Mouse (Mus musculus) testis, adult 2 months (tissue): ENCODE results near the gene Reep1. TPM values are rescaled to one million over a fixed set of nuclear protein-coding genes. Genes with fewer than 3 reads are reported as not detected.

Source experiments
- H3K27ac ChIP-seq: fragments of 200-500 bp; 2 replicates; pipeline ENCODE4 v1.5.1; 2012; ENCODE audit warnings: low read depth, low read length; ENCODE audit not compliant: control insufficient read depth, insufficient read depth
- H3K27me3 ChIP-seq: fragments of 200-500 bp; 2 replicates; pipeline ENCODE4 v1.6.1; 2012; ENCODE audit warnings: mild to moderate bottlenecking, low read length, moderate library complexity; ENCODE audit not compliant: control insufficient read depth, insufficient read depth
- H3K36me3 ChIP-seq: fragments of 200-500 bp; 2 replicates; pipeline ENCODE4 v1.6.1; 2012; ENCODE audit warnings: mild to moderate bottlenecking, low read length; ENCODE audit not compliant: control insufficient read depth, insufficient read depth
- H3K4me1 ChIP-seq: fragments of 200-500 bp; 2 replicates; pipeline ENCODE4 v1.6.1; 2012; ENCODE audit warnings: low read length; ENCODE audit not compliant: control insufficient read depth, insufficient read depth
- H3K4me3 ChIP-seq: fragments of 200-500 bp; 2 replicates; pipeline ENCODE4 v1.5.1; 2012; ENCODE audit warnings: low read depth, mild to moderate bottlenecking, low read length, moderate library complexity, mixed read lengths; ENCODE audit not compliant: control insufficient read depth
- CTCF ChIP-seq: fragments of 200-500 bp; IDR thresholded peaks from 2 replicates; pipeline ENCODE4 v1.5.1; 2012; ENCODE audit warnings: low read depth, mild to moderate bottlenecking, inconsistent platforms, low read length, moderate library complexity; ENCODE audit not compliant: control insufficient read depth, insufficient read depth, insufficient replicate concordance
- POLR2A ChIP-seq: fragments of 200-500 bp; IDR thresholded peaks from 2 replicates; pipeline ENCODE4 v1.6.1; 2012; ENCODE audit warnings: low read depth, mild to moderate bottlenecking, inconsistent platforms, low read length, moderate library complexity; ENCODE audit not compliant: control insufficient read depth
- polyA plus RNA-seq: library from polyadenylated mRNA; depleted of rRNA; stranded (reverse); fragments of >200 nt; gene quantifications from 2 replicates; pipeline ENCODE4 v1.2.3, GENCODE M21; 2012

Reep1 gene
- polyA plus RNA-seq, 1 experiment = 34.3 TPM

GRCm38 (mm10) chr6:71780431-71780830 lies 73.1 kb downstream of the Reep1 start:
- Histone ChIP-seq H3K4me3 (no peak overlapping the region), H3K27me3 (no peaks in the 10 kb centered on the region), H3K27ac (no peak overlapping the region), H3K36me3 (no peaks in the 10 kb centered on the region), H3K4me1 (no peaks in the 10 kb centered on the region)
- TF ChIP-seq POLR2A = no peak
- no peak for TF ChIP-seq CTCF

GRCm38 (mm10) chr6:71783165-71783564 lies 75.8 kb downstream of the Reep1 start:
- Histone ChIP-seq H3K36me3 (no peaks in the 10 kb centered on the region), H3K4me3 (no peak overlapping the region), H3K27ac (no peak overlapping the region), H3K27me3 (no peaks in the 10 kb centered on the region), H3K4me1 (no peaks in the 10 kb centered on the region)
- TF ChIP-seq POLR2A (no peak), CTCF (no peak)

GRCm38 (mm10) chr6:71788348-71788747 lies 81.0 kb downstream of the Reep1 start:
- Histone ChIP-seq H3K27me3 (no peaks in the 10 kb centered on the region), H3K36me3 (no peaks in the 10 kb centered on the region), H3K4me3 (no peak overlapping the region), H3K4me1 (no peaks in the 10 kb centered on the region), H3K27ac (no peak overlapping the region)
- TF ChIP-seq POLR2A = no peak
- no peak for TF ChIP-seq CTCF

GRCm38 (mm10) chr6:71791771-71792170 lies 84.4 kb downstream of the Reep1 start:
- Histone ChIP-seq H3K27ac (no peak overlapping the region), H3K4me3 (no peak overlapping the region), H3K4me1 (no peaks in the 10 kb centered on the region), H3K27me3 (no peaks in the 10 kb centered on the region), H3K36me3 (no peaks in the 10 kb centered on the region)
- TF ChIP-seq POLR2A = no peak
- TF ChIP-seq CTCF = no peak

GRCm38 (mm10) chr6:71799391-71799790 lies 92.0 kb downstream of the Reep1 start:
- TF ChIP-seq POLR2A = no peak
- TF ChIP-seq CTCF = no peak
- Histone ChIP-seq H3K4me3 (no peak overlapping the region), H3K4me1 (peaks cover 11% of the 10 kb centered on the region), H3K27me3 (no peaks in the 10 kb centered on the region), H3K27ac (no peak overlapping the region), H3K36me3 (no peaks in the 10 kb centered on the region)

- Histone ChIP-seq H3K27me3 (no peaks in the 10 kb centered on the region), H3K4me1 (peaks cover 11% of the 10 kb centered on the region), H3K36me3 (no peaks in the 10 kb centered on the region), H3K27ac (no peak overlapping the region), H3K4me3 (peak overlapping the region; percentile 35)
- no peak for TF ChIP-seq POLR2A
Measured at GRCm38 (mm10) chr6:71801011-71801713, 93.8 kb downstream of the Reep1 start.

GRCm38 (mm10) chr6:71801714-71802094 lies 94.3 kb downstream of the Reep1 start:
- Histone ChIP-seq H3K36me3 (no peaks in the 10 kb centered on the region), H3K4me3 (peak overlapping the region; percentile 35), H3K27me3 (no peaks in the 10 kb centered on the region), H3K4me1 (peaks cover 11% of the 10 kb centered on the region), H3K27ac (no peak overlapping the region)
- TF ChIP-seq CTCF (no peak), POLR2A (no peak)
